Mouse (Mus musculus) embryonic facial prominence, embryonic 11.5 days (tissue): Measurements from ENCODE around the gene Col5a1. TPM values are rescaled to one million over a fixed set of nuclear protein-coding genes. Genes with fewer than 3 reads are reported as not detected.

Experiments used
- ATAC-seq: fragments of 200-750 bp; cut with Nextera tagmentation; replicated peaks from 2 replicates; pipeline ENCODE4 v1.8.0; 2017; ENCODE audit warnings: low read depth; ENCODE audit not compliant: insufficient number of reproducible peaks, low FRiP score, low TSS enrichment
- DNase-seq: peaks from one replicate; pipeline ENCODE4 v3.0.0-alpha.2; 2015; ENCODE audit warnings: low spot score
- H3K27ac ChIP-seq: fragments of 300-500 bp; sonication (generic); replicated peaks from 2 replicates; pipeline ENCODE4 v1.5.1; 2014; ENCODE audit warnings: mild to moderate bottlenecking, low read depth, low read length, control low read depth
- H3K27me3 ChIP-seq: fragments of 300-500 bp; sonication (generic); 2 replicates; pipeline ENCODE4 v1.6.1; 2014; ENCODE audit warnings: mild to moderate bottlenecking, low read length, moderate library complexity, mixed read lengths; ENCODE audit not compliant: control insufficient read depth, insufficient read depth
- H3K36me3 ChIP-seq: fragments of 300-500 bp; sonication (generic); replicated peaks from 2 replicates; pipeline ENCODE4 v1.6.1; 2014; ENCODE audit warnings: low read depth, mild to moderate bottlenecking, low read length, moderate library complexity, mixed read lengths; ENCODE audit not compliant: control insufficient read depth, insufficient read depth
- H3K4me1 ChIP-seq: fragments of 300-500 bp; sonication (generic); 2 replicates; pipeline ENCODE4 v1.6.1; 2014; ENCODE audit warnings: low read length, mixed read lengths; ENCODE audit not compliant: control insufficient read depth, insufficient read depth
- H3K4me2 ChIP-seq: fragments of 300-500 bp; sonication (generic); 2 replicates; pipeline ENCODE4 v1.6.1; 2014; ENCODE audit warnings: low read depth, mild to moderate bottlenecking, control low read depth, low read length, moderate library complexity
- H3K4me3 ChIP-seq: fragments of 300-500 bp; sonication (generic); 2 replicates; pipeline ENCODE4 v1.5.1; 2014; ENCODE audit warnings: low read depth, low read length, control low read depth
- H3K9ac ChIP-seq: fragments of 300-500 bp; sonication (generic); replicated peaks from 2 replicates; pipeline ENCODE4 v1.6.1; 2014; ENCODE audit warnings: mild to moderate bottlenecking, control low read depth, low read length
- H3K9me3 ChIP-seq: fragments of 300-500 bp; sonication (generic); replicated peaks from 2 replicates; pipeline ENCODE4 v1.6.1; 2016; ENCODE audit warnings: mild to moderate bottlenecking, low read length, inconsistent platforms, mixed read lengths; ENCODE audit not compliant: control insufficient read depth
- WGBS: fragments of 180-500 bp; shearing (Covaris S2); extraction: QIAGEN DNeasy Blood & Tissue Kit; methylation state at CpG from one replicate; pipeline ENCODE4 v1.1.7; 2014; 5-methylcytosine and 5-hydroxymethylcytosine counted together
- polyA plus RNA-seq: library from polyadenylated mRNA; unstranded; fragments of >200 nt; fragmentation: Nextera tagmentation; extraction: Ambion mirVana; gene quantifications from 2 replicates; pipeline ENCODE4 v1.2.1, GENCODE M21; 2014

Gene Col5a1
- polyA plus RNA-seq, 1 experiment from 2014 or later, result 29.0 TPM

GRCm38 (mm10) chr2:27940144-27940543 is 53.9 kb downstream of the Col5a1 start:
- Histone ChIP-seq H3K9ac (no peak overlapping the region), H3K27ac (no peak overlapping the region), H3K27me3 (no peaks in the 10 kb centered on the region), H3K4me3 (no peak overlapping the region), H3K36me3 (no peaks in the 10 kb centered on the region; the same call in 1 of the 2 replicates), H3K9me3 (no peaks in the 10 kb centered on the region), H3K4me1 (no peaks in the 10 kb centered on the region), H3K4me2 (no peak overlapping the region)
- 89% methylated on average over 12 of the region's 12 CpGs for WGBS
- DNase-seq (no peak), ATAC-seq (no peak)

GRCm38 (mm10) chr2:27947252-27947651 is 61.0 kb downstream of the Col5a1 start:
- no peak for DNase-seq
- Histone ChIP-seq H3K36me3 (no peaks in the 10 kb centered on the region; the same call in 1 of the 2 replicates), H3K27ac (no peak overlapping the region), H3K9me3 (no peaks in the 10 kb centered on the region), H3K9ac (no peak overlapping the region), H3K4me3 (no peak overlapping the region), H3K4me1 (no peaks in the 10 kb centered on the region), H3K27me3 (no peaks in the 10 kb centered on the region), H3K4me2 (no peak overlapping the region)
- no peak for ATAC-seq
- WGBS, result 92% methylated on average over 4 of the region's 4 CpGs

- no peaks in the 10 kb centered on the region for H3K9me3 ChIP-seq
- no peak overlapping the region for H3K27ac ChIP-seq
- ATAC-seq, result no peak
- H3K4me2 ChIP-seq, result no peak overlapping the region
- no peaks in the 10 kb centered on the region for H3K36me3 ChIP-seq
- no peaks in the 10 kb centered on the region for H3K4me1 ChIP-seq
- no peak overlapping the region for H3K9ac ChIP-seq
- 88% methylated on average over 5 of the region's 5 CpGs for WGBS
- DNase-seq, result no peak
- H3K4me3 ChIP-seq, result no peak overlapping the region
- no peaks in the 10 kb centered on the region for H3K27me3 ChIP-seq
Observed at GRCm38 (mm10) chr2:27947917-27948316, 61.7 kb downstream of the Col5a1 start.

- H3K4me2 ChIP-seq, result no peak overlapping the region
- H3K4me1 ChIP-seq, result no peaks in the 10 kb centered on the region
- no peak overlapping the region for H3K4me3 ChIP-seq
- no peak overlapping the region for H3K27ac ChIP-seq
- ATAC-seq, result no peak
- DNase-seq, result no peak
- 81% methylated on average over 3 of the region's 3 CpGs for WGBS
- no peaks in the 10 kb centered on the region for H3K27me3 ChIP-seq
- no peaks in the 10 kb centered on the region for H3K9me3 ChIP-seq
- no peak overlapping the region for H3K9ac ChIP-seq
- no peaks in the 10 kb centered on the region for H3K36me3 ChIP-seq
Observed at GRCm38 (mm10) chr2:27953866-27954265, 67.6 kb downstream of the Col5a1 start.

GRCm38 (mm10) chr2:27954924-27955323 is 68.7 kb downstream of the Col5a1 start:
- no peak overlapping the region for H3K4me2 ChIP-seq
- peak; percentile 40 for DNase-seq

GRCm38 (mm10) chr2:27956751-27957150 is 70.5 kb downstream of the Col5a1 start:
- H3K27me3 ChIP-seq, result no peaks in the 10 kb centered on the region
- no peak for ATAC-seq
- no peak overlapping the region for H3K27ac ChIP-seq
- no peak overlapping the region for H3K4me3 ChIP-seq
- DNase-seq, result no peak
- no peak overlapping the region for H3K4me2 ChIP-seq
- no peak overlapping the region for H3K9ac ChIP-seq
- no peaks in the 10 kb centered on the region for H3K4me1 ChIP-seq
- 71% methylated on average over 7 of the region's 7 CpGs for WGBS
- no peaks in the 10 kb centered on the region for H3K36me3 ChIP-seq
- H3K9me3 ChIP-seq, result no peaks in the 10 kb centered on the region

More at GRCm38 (mm10) chr2:27954924-27955323, 68.7 kb downstream of the Col5a1 start:
- ATAC-seq, result no peak
- 34% methylated on average over 3 of the region's 3 CpGs for whole genome bisulfite sequencing
- Histone ChIP-seq H3K4me1 (no peaks in the 10 kb centered on the region), H3K27me3 (no peaks in the 10 kb centered on the region), H3K9me3 (no peaks in the 10 kb centered on the region), H3K9ac (no peak overlapping the region), H3K27ac (no peak overlapping the region), H3K36me3 (no peaks in the 10 kb centered on the region), H3K4me3 (no peak overlapping the region)

- Histone ChIP-seq H3K9ac (no peak overlapping the region), H3K27ac (no peak overlapping the region), H3K4me3 (no peak overlapping the region), H3K27me3 (no peaks in the 10 kb centered on the region), H3K36me3 (no peaks in the 10 kb centered on the region), H3K9me3 (no peaks in the 10 kb centered on the region), H3K4me2 (no peak overlapping the region), H3K4me1 (no peaks in the 10 kb centered on the region)
- DNase-seq (no peak), ATAC-seq (no peak)
- WGBS, result 47% methylated on average over 5 of the region's 5 CpGs
Observed at GRCm38 (mm10) chr2:27957184-27957583, 71.0 kb downstream of the Col5a1 start.

GRCm38 (mm10) chr2:27959275-27959674 is 73.0 kb downstream of the Col5a1 start:
- Histone ChIP-seq H3K4me1 (no peaks in the 10 kb centered on the region), H3K4me2 (no peak overlapping the region), H3K36me3 (no peaks in the 10 kb centered on the region), H3K4me3 (no peak overlapping the region), H3K27me3 (no peaks in the 10 kb centered on the region), H3K9me3 (no peaks in the 10 kb centered on the region), H3K27ac (no peak overlapping the region), H3K9ac (no peak overlapping the region)
- ATAC-seq (no peak), DNase-seq (no peak)
- 69% methylated on average over 6 of the region's 6 CpGs for WGBS
